Mouse (Mus musculus): ENCODE data around the gene Itga3. TPM values are rescaled to one million over a fixed set of nuclear protein-coding genes. Genes with fewer than 3 reads are reported as not detected.

The Itga3 gene
- polyA plus RNA-seq, 1 experiment from 2014 or later: 21.5 TPM

DNA sequence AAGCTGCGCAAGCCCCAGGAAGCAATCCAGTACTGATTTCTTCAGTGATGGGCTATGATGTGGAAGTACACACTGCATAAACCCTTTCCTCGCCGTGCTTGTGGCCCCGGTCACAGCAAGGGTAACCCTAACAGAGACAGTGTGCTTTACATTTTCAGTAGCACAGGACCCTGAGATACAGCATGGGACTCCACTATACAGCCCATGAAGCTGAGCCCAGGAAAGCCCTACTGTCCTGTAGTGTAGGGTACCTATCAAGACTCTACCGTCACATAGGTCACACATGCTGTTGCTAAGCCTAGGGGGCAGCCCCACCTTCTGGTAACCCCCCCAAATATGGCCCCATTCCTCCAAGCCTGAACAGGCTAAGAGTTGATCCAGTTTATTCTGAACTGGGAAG is 40.1 kb downstream of the Itga3 start:
- WGBS: 92% methylated on average over 5 of the region's 5 CpGs
- H3K36me3 ChIP-seq (ENCODE audit: control insufficient read depth, insufficient read depth, low read length): peaks cover 7% of the 10 kb centered on the region; the same call in 1 of the 2 replicates
- ATAC-seq (ENCODE audit: insufficient number of reproducible peaks, insufficient read depth, low FRiP score, low read depth): no peak
- peaks cover 16% of the 10 kb centered on the region; the same call in 1 of the 2 replicates for H3K4me1 ChIP-seq (ENCODE audit: control insufficient read depth, insufficient read depth, low read length)
- H3K4me2 ChIP-seq (replicated peaks; ENCODE audit: low read depth, low read length): no peak overlapping the region
- H3K9ac ChIP-seq (replicated peaks; ENCODE audit: low read depth, low read length): no peak overlapping the region
- no peak overlapping the region for H3K4me3 ChIP-seq (ENCODE audit: low read depth, low read length)
- no peaks in the 10 kb centered on the region for H3K27me3 ChIP-seq (ENCODE audit: control insufficient read depth, insufficient read depth, low read length)
- H3K9me3 ChIP-seq (ENCODE audit: control insufficient read depth, low read depth, low read length): no peaks in the 10 kb centered on the region
- H3K27ac ChIP-seq (ENCODE audit: low read length): no peak overlapping the region

DNA sequence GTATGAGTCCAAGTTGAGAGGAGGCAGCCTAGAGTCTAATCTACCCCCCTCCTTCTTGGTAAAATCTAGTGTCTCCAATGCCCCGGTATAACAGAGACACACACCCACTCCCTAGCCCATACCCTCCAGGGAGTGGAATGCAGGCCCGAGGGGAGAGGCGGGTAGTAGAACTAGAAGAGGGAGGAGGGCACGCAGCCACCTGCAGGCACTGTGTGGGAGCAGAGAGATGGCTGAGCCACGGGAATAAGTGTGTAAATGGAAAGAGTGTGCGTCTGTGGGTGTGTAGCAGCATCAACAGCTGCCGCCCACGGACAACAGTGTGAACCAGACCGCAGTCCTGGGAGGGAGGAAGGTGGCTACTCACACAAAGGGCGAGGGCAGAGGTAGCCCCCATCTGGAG is 41.7 kb downstream of the Itga3 start:
- peaks cover 7% of the 10 kb centered on the region; the same call in 1 of the 2 replicates for H3K36me3 ChIP-seq (ENCODE audit: control insufficient read depth, insufficient read depth, low read length)
- 58% methylated on average over 10 of the region's 10 CpGs for WGBS
- H3K4me3 ChIP-seq (ENCODE audit: low read depth, low read length): no peak overlapping the region
- no peaks in the 10 kb centered on the region for H3K27me3 ChIP-seq (ENCODE audit: control insufficient read depth, insufficient read depth, low read length)
- H3K9ac ChIP-seq (replicated peaks; ENCODE audit: low read depth, low read length): no peak overlapping the region
- ATAC-seq (ENCODE audit: insufficient number of reproducible peaks, insufficient read depth, low FRiP score, low read depth): no peak
- no peaks in the 10 kb centered on the region for H3K9me3 ChIP-seq (ENCODE audit: control insufficient read depth, low read depth, low read length)
- H3K4me2 ChIP-seq (replicated peaks; ENCODE audit: low read depth, low read length): no peak overlapping the region
- H3K27ac ChIP-seq (ENCODE audit: low read length): no peak overlapping the region
- H3K4me1 ChIP-seq (ENCODE audit: control insufficient read depth, insufficient read depth, low read length): peaks cover 7% of the 10 kb centered on the region; the same call in 1 of the 2 replicates

DNA sequence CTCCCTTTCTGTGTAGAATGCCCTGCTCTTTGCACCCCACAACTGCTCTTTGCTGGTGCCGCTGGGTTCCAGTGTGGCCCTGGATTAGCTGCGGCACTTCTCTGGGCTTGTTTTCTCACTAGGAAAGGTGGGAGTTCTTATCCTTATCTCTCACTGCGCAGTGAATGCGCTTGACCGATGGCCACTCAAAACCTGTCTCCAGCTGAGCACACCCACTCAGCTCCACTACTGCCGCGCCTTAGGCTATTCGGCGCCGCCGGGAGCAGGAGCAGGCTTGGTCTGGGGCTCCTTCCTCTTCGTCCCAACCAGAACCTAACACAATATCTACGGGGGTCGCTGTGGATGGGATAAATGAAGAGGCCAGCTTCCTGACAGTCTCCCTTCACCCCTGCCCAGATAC is 43.0 kb downstream of the Itga3 start:
- H3K27me3 ChIP-seq (ENCODE audit: control insufficient read depth, insufficient read depth, low read length): no peaks in the 10 kb centered on the region
- no peak overlapping the region for H3K4me2 ChIP-seq (replicated peaks; ENCODE audit: low read depth, low read length)
- H3K9me3 ChIP-seq (ENCODE audit: control insufficient read depth, low read depth, low read length): no peaks in the 10 kb centered on the region
- peaks cover 7% of the 10 kb centered on the region; the same call in 1 of the 2 replicates for H3K4me1 ChIP-seq (ENCODE audit: control insufficient read depth, insufficient read depth, low read length)
- no peak overlapping the region for H3K9ac ChIP-seq (replicated peaks; ENCODE audit: low read depth, low read length)
- ATAC-seq (ENCODE audit: insufficient number of reproducible peaks, insufficient read depth, low FRiP score, low read depth): no peak
- H3K27ac ChIP-seq (ENCODE audit: low read length): no peak overlapping the region
- WGBS: 55% methylated on average over 14 of the region's 14 CpGs
- no peak overlapping the region for H3K4me3 ChIP-seq (ENCODE audit: low read depth, low read length)
- peaks cover 7% of the 10 kb centered on the region; the same call in 1 of the 2 replicates for H3K36me3 ChIP-seq (ENCODE audit: control insufficient read depth, insufficient read depth, low read length)

DNA sequence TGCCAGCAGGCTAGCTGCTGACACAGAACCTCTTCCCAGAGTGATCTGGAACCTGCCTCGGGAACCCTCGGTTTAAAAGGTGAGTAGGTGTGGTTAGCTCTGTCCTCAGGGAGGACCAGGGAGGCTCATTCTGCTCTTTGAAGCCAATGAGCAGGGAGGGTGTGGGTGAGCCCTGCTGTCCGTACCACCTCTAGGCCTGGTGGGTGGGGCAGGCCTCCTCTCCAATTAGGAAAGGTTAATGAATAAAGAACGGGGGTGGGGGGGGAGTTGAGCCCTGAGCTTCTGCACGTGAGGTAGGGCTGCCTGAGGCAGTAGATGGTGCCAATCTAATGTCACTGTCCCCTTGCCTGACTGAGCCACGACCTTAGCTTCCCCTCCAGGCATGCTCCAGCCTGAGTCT is 43.7 kb downstream of the Itga3 start:
- H3K36me3 ChIP-seq (ENCODE audit: control insufficient read depth, insufficient read depth, low read length): peaks cover 3% of the 10 kb centered on the region; the same call in 1 of the 2 replicates
- H3K27me3 ChIP-seq (ENCODE audit: control insufficient read depth, insufficient read depth, low read length): no peaks in the 10 kb centered on the region
- WGBS: 27% methylated on average over 6 of the region's 6 CpGs
- H3K4me2 ChIP-seq (replicated peaks; ENCODE audit: low read depth, low read length): no peak overlapping the region
- no peak for ATAC-seq (ENCODE audit: insufficient number of reproducible peaks, insufficient read depth, low FRiP score, low read depth)
- no peak overlapping the region for H3K27ac ChIP-seq (ENCODE audit: low read length)
- no peaks in the 10 kb centered on the region for H3K9me3 ChIP-seq (ENCODE audit: control insufficient read depth, low read depth, low read length)
- peaks cover 7% of the 10 kb centered on the region; the same call in 1 of the 2 replicates for H3K4me1 ChIP-seq (ENCODE audit: control insufficient read depth, insufficient read depth, low read length)
- no peak overlapping the region for H3K4me3 ChIP-seq (ENCODE audit: low read depth, low read length)
- no peak overlapping the region for H3K9ac ChIP-seq (replicated peaks; ENCODE audit: low read depth, low read length)

DNA sequence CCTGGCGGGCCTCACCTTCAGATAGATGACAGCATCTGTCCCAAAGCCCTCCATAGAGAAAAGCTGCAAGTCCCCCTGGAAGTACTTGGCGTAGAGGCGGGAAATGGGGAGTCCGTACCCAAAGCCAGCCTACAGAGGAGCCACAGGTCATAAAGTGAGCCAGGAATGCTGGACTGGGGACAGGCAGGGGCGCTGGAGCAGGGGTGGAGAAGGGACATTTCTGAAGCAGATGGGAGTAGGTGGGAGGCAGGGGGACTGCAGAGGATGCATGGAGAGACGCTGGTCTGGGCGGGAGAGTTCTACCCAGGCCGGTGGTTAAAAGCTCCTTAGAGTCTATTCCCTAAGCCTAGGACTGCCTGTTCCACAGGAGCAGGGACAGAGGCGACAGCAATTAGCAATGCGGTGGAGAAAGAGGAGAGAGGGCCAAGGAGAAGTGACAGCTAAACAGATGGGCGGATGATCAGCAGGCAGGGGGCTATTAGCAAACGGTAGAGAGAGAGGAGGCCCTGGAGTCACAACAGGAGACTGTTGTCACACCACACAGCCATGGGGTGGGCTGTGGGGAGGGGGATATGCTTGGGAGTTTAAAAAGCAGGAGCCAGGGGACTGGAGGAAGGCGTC is 48.6 kb downstream of the Itga3 start:
- no peak overlapping the region for H3K4me3 ChIP-seq (ENCODE audit: low read depth, low read length)
- H3K27me3 ChIP-seq (ENCODE audit: control insufficient read depth, insufficient read depth, low read length): no peaks in the 10 kb centered on the region
- peaks cover 8% of the 10 kb centered on the region for H3K4me1 ChIP-seq (ENCODE audit: control insufficient read depth, insufficient read depth, low read length)
- H3K4me2 ChIP-seq (replicated peaks; ENCODE audit: low read depth, low read length): no peak overlapping the region
- no peak overlapping the region for H3K27ac ChIP-seq (ENCODE audit: low read length)
- no peak overlapping the region for H3K9ac ChIP-seq (replicated peaks; ENCODE audit: low read depth, low read length)
- peaks cover 20% of the 10 kb centered on the region for H3K36me3 ChIP-seq (ENCODE audit: control insufficient read depth, insufficient read depth, low read length)
- WGBS: 35% methylated on average over 13 of the region's 13 CpGs
- no peaks in the 10 kb centered on the region for H3K9me3 ChIP-seq (ENCODE audit: control insufficient read depth, low read depth, low read length)
- no peak for ATAC-seq (ENCODE audit: insufficient number of reproducible peaks, insufficient read depth, low FRiP score, low read depth)

DNA sequence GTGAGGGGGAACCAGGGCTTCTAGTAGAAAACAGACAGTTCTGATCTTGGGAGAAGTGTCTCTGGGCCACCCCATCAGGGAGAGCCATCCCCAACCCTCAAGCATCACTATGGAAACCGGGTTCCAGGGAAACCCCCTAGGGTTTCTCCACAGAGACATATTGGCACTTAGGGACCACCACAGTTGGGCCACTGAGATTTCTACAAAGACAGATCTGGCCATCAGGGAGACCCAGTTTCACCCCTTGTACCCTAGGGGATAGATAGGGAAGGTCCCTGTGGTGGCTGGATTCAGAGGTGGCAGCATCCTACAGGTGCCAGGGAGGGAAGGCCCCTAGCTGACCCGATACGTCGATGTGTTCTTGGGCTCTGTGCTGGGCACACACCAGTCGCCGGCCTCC is 49.8 kb downstream of the Itga3 start:
- H3K4me2 ChIP-seq (replicated peaks; ENCODE audit: low read depth, low read length): no peak overlapping the region
- peaks cover 28% of the 10 kb centered on the region for H3K36me3 ChIP-seq (ENCODE audit: control insufficient read depth, insufficient read depth, low read length)
- peaks cover 8% of the 10 kb centered on the region for H3K4me1 ChIP-seq (ENCODE audit: control insufficient read depth, insufficient read depth, low read length)
- H3K27me3 ChIP-seq (ENCODE audit: control insufficient read depth, insufficient read depth, low read length): no peaks in the 10 kb centered on the region
- H3K27ac ChIP-seq (ENCODE audit: low read length): no peak overlapping the region
- no peaks in the 10 kb centered on the region for H3K9me3 ChIP-seq (ENCODE audit: control insufficient read depth, low read depth, low read length)
- no peak overlapping the region for H3K9ac ChIP-seq (replicated peaks; ENCODE audit: low read depth, low read length)
- H3K4me3 ChIP-seq (ENCODE audit: low read depth, low read length): no peak overlapping the region
- 83% methylated on average over 6 of the region's 6 CpGs for WGBS
- ATAC-seq (ENCODE audit: insufficient number of reproducible peaks, insufficient read depth, low FRiP score, low read depth): no peak

DNA sequence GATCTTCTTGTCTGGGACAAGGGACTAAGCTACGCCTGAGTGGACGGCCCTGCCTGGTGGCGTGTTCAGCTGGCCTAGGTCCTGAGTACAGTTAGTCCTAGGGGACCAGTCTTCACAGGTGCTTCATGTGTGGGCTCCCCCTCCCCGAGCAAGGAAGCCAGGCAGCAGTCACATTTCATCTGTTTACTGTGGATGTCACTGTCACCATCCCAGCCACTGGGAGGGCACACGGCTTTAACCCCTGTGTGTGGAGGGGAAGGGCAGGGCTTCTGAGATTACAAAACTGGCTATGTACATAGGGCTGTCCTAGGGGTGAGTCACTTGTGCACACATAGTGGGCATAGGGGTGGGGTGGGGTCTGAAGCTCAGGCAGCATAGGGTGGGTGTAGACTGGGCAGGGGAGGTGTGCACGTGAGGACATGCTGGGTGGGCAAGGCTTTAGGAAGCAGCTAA is 50.5 kb downstream of the Itga3 start:
- H3K27me3 ChIP-seq (ENCODE audit: control insufficient read depth, insufficient read depth, low read length): no peaks in the 10 kb centered on the region
- H3K27ac ChIP-seq (ENCODE audit: low read length): peak overlapping the region; percentile 21; the same call in 1 of the 2 replicates
- peak; percentile 72 for ATAC-seq (ENCODE audit: insufficient number of reproducible peaks, insufficient read depth, low FRiP score, low read depth)
- H3K9me3 ChIP-seq (ENCODE audit: control insufficient read depth, low read depth, low read length): no peaks in the 10 kb centered on the region
- peaks cover 8% of the 10 kb centered on the region for H3K4me1 ChIP-seq (ENCODE audit: control insufficient read depth, insufficient read depth, low read length)
- no peak overlapping the region for H3K9ac ChIP-seq (replicated peaks; ENCODE audit: low read depth, low read length)
- no peak overlapping the region for H3K4me2 ChIP-seq (replicated peaks; ENCODE audit: low read depth, low read length)
- 55% methylated on average over 6 of the region's 6 CpGs for WGBS
- no peak overlapping the region for H3K4me3 ChIP-seq (ENCODE audit: low read depth, low read length)
- peaks cover 32% of the 10 kb centered on the region for H3K36me3 ChIP-seq (ENCODE audit: control insufficient read depth, insufficient read depth, low read length)

DNA sequence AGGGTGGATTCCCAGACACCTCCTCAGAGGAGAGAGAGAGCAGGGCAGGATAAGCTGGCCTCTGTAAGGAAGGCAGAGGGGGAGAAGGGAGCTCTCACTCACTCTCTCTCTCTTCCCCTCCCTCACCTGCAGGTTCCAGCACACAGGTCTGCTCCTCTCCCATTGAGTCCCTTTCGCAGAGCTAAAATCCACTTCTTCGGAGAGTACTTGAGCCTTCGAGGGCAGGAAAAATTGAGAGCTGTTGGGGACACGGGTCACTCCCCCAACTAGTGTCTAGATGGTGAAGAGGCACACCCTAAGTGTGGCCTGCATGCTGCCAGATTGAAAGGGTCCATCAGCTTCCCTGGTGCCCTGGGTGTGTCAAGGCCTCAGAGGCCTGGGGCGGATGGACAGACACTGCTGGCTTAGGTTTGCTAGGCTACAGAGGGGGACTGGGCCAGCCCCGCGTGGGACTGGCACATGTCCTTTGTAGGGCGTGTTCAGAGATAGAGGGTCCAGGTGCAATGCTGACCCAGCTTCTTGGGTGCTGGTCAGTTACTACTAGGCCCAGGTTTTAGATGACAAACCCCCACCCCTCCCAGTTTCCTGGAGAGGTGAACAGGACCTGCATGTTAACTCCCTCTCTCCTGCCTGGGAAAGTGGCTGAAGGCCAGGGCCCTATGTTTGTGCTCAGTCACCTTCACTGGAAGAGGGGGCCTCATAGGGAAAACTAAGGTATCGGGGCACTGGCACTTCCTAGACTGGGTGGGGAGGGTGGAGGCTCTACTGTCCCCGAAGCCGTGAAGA is 51.2 kb downstream of the Itga3 start:
- 80% methylated on average over 11 of the region's 11 CpGs for WGBS
- Histone ChIP-seq H3K27ac (ENCODE audit: low read length) (peak overlapping the region; percentile 21; the same call in 1 of the 2 replicates), H3K9me3 (ENCODE audit: control insufficient read depth, low read depth, low read length) (no peaks in the 10 kb centered on the region), H3K9ac (replicated peaks; ENCODE audit: low read depth, low read length) (no peak overlapping the region), H3K27me3 (ENCODE audit: control insufficient read depth, insufficient read depth, low read length) (no peaks in the 10 kb centered on the region), H3K36me3 (ENCODE audit: control insufficient read depth, insufficient read depth, low read length) (peaks cover 39% of the 10 kb centered on the region), H3K4me3 (ENCODE audit: low read depth, low read length) (no peak overlapping the region), H3K4me2 (replicated peaks; ENCODE audit: low read depth, low read length) (no peak overlapping the region), H3K4me1 (ENCODE audit: control insufficient read depth, insufficient read depth, low read length) (peaks cover 8% of the 10 kb centered on the region)
- ATAC-seq (ENCODE audit: insufficient number of reproducible peaks, insufficient read depth, low FRiP score, low read depth): peak; percentile 19; the same call in 1 of the 2 replicates

Measured in stomach, embryonic 14.5 days (tissue).